Mouse (Mus musculus): ENCODE results near the gene Slc37a1. TPM values are rescaled to one million over a fixed set of nuclear protein-coding genes. Genes with fewer than 3 reads are reported as not detected.

The Slc37a1 gene
- total and polyA plus RNA-seq, 3 experiments: 14.2 to 15.0 TPM; not detected in 1

GRCm38 (mm10) chr17:31391462-31391861, 104.9 kb downstream of the Slc37a1 start:
- H3K9ac ChIP-seq (ENCODE audit: control insufficient read depth, low read depth, low read length, poor library complexity, severe bottlenecking): no peak overlapping the region
- no peaks in the 10 kb centered on the region for H3K79me2 ChIP-seq (ENCODE audit: control insufficient read depth, insufficient read depth, low read length, poor library complexity)
- no peaks in the 10 kb centered on the region for H3K36me3 ChIP-seq (ENCODE audit: control insufficient read depth in 1 of 2, insufficient read depth in 2 of 2, low read length in 2 of 2)
- no peak overlapping the region for H3K4me3 ChIP-seq (ENCODE audit: control insufficient read depth in 1 of 2, insufficient read depth in 1 of 2, low read depth in 2 of 2, low read length in 2 of 2)
- TF ChIP-seq MYC (IDR thresholded peaks at IDR 0.05; ENCODE audit: low read depth, low read length) (no peak), USF1 (IDR thresholded peaks at IDR 0.05; ENCODE audit: low read depth, low read length) (no peak), MXI1 (IDR thresholded peaks at IDR 0.05; ENCODE audit: low read depth, low read length) (no peak), MAZ (IDR thresholded peaks at IDR 0.05; ENCODE audit: low read depth, low read length) (no peak), TCF12 (IDR thresholded peaks at IDR 0.05; ENCODE audit: low read depth, low read length) (no peak), ETS1 (IDR thresholded peaks at IDR 0.05; ENCODE audit: low read depth, low read length) (no peak), KAT2A (conservative IDR thresholded peaks at IDR 0.05; ENCODE audit: low read depth, low read length) (no peak), E2F4 (IDR thresholded peaks at IDR 0.05; ENCODE audit: borderline replicate concordance, low read depth, low read length) (no peak), USF2 (IDR thresholded peaks at IDR 0.05; ENCODE audit: borderline replicate concordance in 1 of 2, insufficient read depth in 1 of 2, low read depth in 1 of 2, low read length in 2 of 2) (no peak), ELF1 (IDR thresholded peaks at IDR 0.05; ENCODE audit: low read depth, low read length) (no peak), ZKSCAN1 (IDR thresholded peaks at IDR 0.05; ENCODE audit: low read depth, low read length) (no peak), POLR2A (IDR thresholded peaks at IDR 0.05; ENCODE audit: control insufficient read depth in 1 of 2, insufficient read depth in 1 of 2, low read depth in 1 of 2, low read length in 2 of 2, poor library complexity in 1 of 2) (no peak), POLR2AphosphoS2 (IDR thresholded peaks at IDR 0.05; ENCODE audit: low read length) (no peak)
- no peaks in the 10 kb centered on the region for H3K9me3 ChIP-seq (replicated peaks; ENCODE audit: insufficient read depth, low read length)
- H3K4me1 ChIP-seq (ENCODE audit: control insufficient read depth in 1 of 2, insufficient read depth in 2 of 2, low read length in 2 of 2): no peaks in the 10 kb centered on the region
- H3K27ac ChIP-seq (ENCODE audit: control insufficient read depth, low read depth, low read length): no peak overlapping the region
- H3K27me3 ChIP-seq (ENCODE audit: control insufficient read depth in 1 of 2, insufficient read depth in 2 of 2, low read length in 2 of 2): peaks cover 3 to 5% of the 10 kb centered on the region in 2 experiments; a peak in 1 of 4 replicates
- no peak for DNase-seq (ENCODE audit: low read depth, low spot score)

GRCm38 (mm10) chr17:31392041-31392440, 105.4 kb downstream of the Slc37a1 start:
- Histone ChIP-seq H3K79me2 (ENCODE audit: control insufficient read depth, insufficient read depth, low read length, poor library complexity) (no peaks in the 10 kb centered on the region), H3K27me3 (ENCODE audit: control insufficient read depth in 1 of 2, insufficient read depth in 2 of 2, low read length in 2 of 2) (peaks cover under 1 to 6% of the 10 kb centered on the region in 2 experiments; a peak in 1 of 4 replicates), H3K4me1 (ENCODE audit: control insufficient read depth in 1 of 2, insufficient read depth in 2 of 2, low read length in 2 of 2) (no peaks in the 10 kb centered on the region), H3K27ac (ENCODE audit: control insufficient read depth, low read depth, low read length) (no peak overlapping the region), H3K9me3 (replicated peaks; ENCODE audit: insufficient read depth, low read length) (no peaks in the 10 kb centered on the region), H3K36me3 (ENCODE audit: control insufficient read depth in 1 of 2, insufficient read depth in 2 of 2, low read length in 2 of 2) (no peaks in the 10 kb centered on the region), H3K9ac (ENCODE audit: control insufficient read depth, low read depth, low read length, poor library complexity, severe bottlenecking) (no peak overlapping the region), H3K4me3 (ENCODE audit: control insufficient read depth in 1 of 2, insufficient read depth in 1 of 2, low read depth in 2 of 2, low read length in 2 of 2) (no peak overlapping the region)
- TF ChIP-seq UBTF (IDR thresholded peaks at IDR 0.05; ENCODE audit: borderline replicate concordance, insufficient read depth, low read depth, low read length): no peak
- no peak for TF ChIP-seq SMC3 (IDR thresholded peaks at IDR 0.05; ENCODE audit: low read depth, low read length)
- TF ChIP-seq TBP (IDR thresholded peaks at IDR 0.05; ENCODE audit: low read depth, low read length): no peak
- no peak for TF ChIP-seq ZMIZ1 (IDR thresholded peaks at IDR 0.05; ENCODE audit: low read depth, low read length)
- TF ChIP-seq RCOR1 (IDR thresholded peaks at IDR 0.05; ENCODE audit: low read depth, low read length): no peak
- no peak for TF ChIP-seq POLR2A (IDR thresholded peaks at IDR 0.05; ENCODE audit: control insufficient read depth in 1 of 2, insufficient read depth in 1 of 2, low read depth in 1 of 2, low read length in 2 of 2, poor library complexity in 1 of 2)
- no peak for TF ChIP-seq MAFK (IDR thresholded peaks at IDR 0.05; ENCODE audit: borderline replicate concordance, low read depth, low read length)
- TF ChIP-seq BHLHE40 (IDR thresholded peaks at IDR 0.05; ENCODE audit: borderline replicate concordance, low read depth, low read length): no peak
- TF ChIP-seq CHD2 (IDR thresholded peaks at IDR 0.05; ENCODE audit: low read length): no peak
- TF ChIP-seq MXI1 (IDR thresholded peaks at IDR 0.05; ENCODE audit: low read depth, low read length): no peak
- no peak for TF ChIP-seq RAD21 (IDR thresholded peaks at IDR 0.05; ENCODE audit: low read depth, low read length)
- TF ChIP-seq POLR2AphosphoS2 (IDR thresholded peaks at IDR 0.05; ENCODE audit: low read length): no peak
- no peak for TF ChIP-seq MYB (IDR thresholded peaks at IDR 0.05; ENCODE audit: low read depth, low read length)
- TF ChIP-seq TCF12 (IDR thresholded peaks at IDR 0.05; ENCODE audit: low read depth, low read length): no peak
- no peak for TF ChIP-seq GABPA (IDR thresholded peaks at IDR 0.05; ENCODE audit: low read depth, low read length)
- TF ChIP-seq SIN3A (IDR thresholded peaks at IDR 0.05; ENCODE audit: low read length): no peak
- no peak for TF ChIP-seq HCFC1 (IDR thresholded peaks at IDR 0.05; ENCODE audit: low read depth, low read length)
- no peak for DNase-seq (ENCODE audit: low read depth, low spot score)

Measured in MEL (cell line).